Comparison of ENCODE assay signal across 20 mouse cellular contexts in genomic region chr3:97844163-97844820, GRCm38 (mm10). TPM values are rescaled to one million over a fixed set of nuclear protein-coding genes. Genes with fewer than 3 reads are reported as not detected.
A peak's percentile ranks its signal among the peaks of the same experiment; 100 is the strongest.
DNase-seq lines count a peak whose midpoint lies in the region; ATAC-seq and TF ChIP-seq lines count a peak whose summit lies in the region.
"Had no signal": no experiment of that assay in that cellular context is flagged by ENCODE, and none has a peak within 500 bp of the region (broad histone marks: within the 10 kb centered on the region; RNA-seq: fewer than 3 reads in every experiment).

No protein-coding gene starts in this region.

- no peak overlapping the region for H3K9ac ChIP-seq in lung, embryonic 14.5 days
- no peak overlapping the region for H3K9ac ChIP-seq in liver, embryonic 15.5 days
- H3K9ac ChIP-seq in stomach, embryonic 15.5 days = no peak overlapping the region
- H3K9ac ChIP-seq: forebrain, embryonic 13.5 days; hindbrain, embryonic 15.5 days had no signal

- WGBS in lung, embryonic 14.5 days = 52% methylated on average over 7 of the region's 7 CpGs
- 60% methylated on average over 7 of the region's 7 CpGs for WGBS in liver, embryonic 15.5 days (ENCODE audit: insufficient replicate concordance)
- WGBS in stomach, embryonic 15.5 days = 70% methylated on average over 7 of the region's 7 CpGs

- H3K4me2 ChIP-seq in lung, embryonic 14.5 days = no peak overlapping the region
- no peak overlapping the region for H3K4me2 ChIP-seq in liver, embryonic 15.5 days
- H3K4me2 ChIP-seq in stomach, embryonic 15.5 days = no peak overlapping the region
- H3K4me2 ChIP-seq: forebrain, embryonic 13.5 days; hindbrain, embryonic 15.5 days had no signal

- no peak for TF ChIP-seq CTCF in lung, embryonic 14.5 days (IDR thresholded peaks at IDR 0.05; ENCODE audit: low read depth)

- no peaks in the 10 kb centered on the region for H3K27me3 ChIP-seq in lung, embryonic 14.5 days (ENCODE audit: insufficient read depth, low read length)
- no peaks in the 10 kb centered on the region for H3K27me3 ChIP-seq in liver, embryonic 15.5 days
- H3K27me3 ChIP-seq in stomach, embryonic 15.5 days (replicated peaks) = no peaks in the 10 kb centered on the region
- H3K27me3 ChIP-seq: CH12.LX; forebrain, embryonic 13.5 days; hindbrain, embryonic 15.5 days had no signal

- no peaks in the 10 kb centered on the region for H3K4me1 ChIP-seq in lung, embryonic 14.5 days (ENCODE audit: insufficient read depth)
- H3K4me1 ChIP-seq in liver, embryonic 15.5 days (replicated peaks) = peaks cover 6% of the 10 kb centered on the region; the same call in 1 of the 2 replicates
- no peaks in the 10 kb centered on the region for H3K4me1 ChIP-seq in stomach, embryonic 15.5 days
- H3K4me1 ChIP-seq: forebrain, embryonic 13.5 days; heart, embryonic 10.5 days; hindbrain, embryonic 15.5 days had no signal

- H3K9me3 ChIP-seq in lung, embryonic 14.5 days (ENCODE audit: low read depth, low read length) = no peaks in the 10 kb centered on the region
- H3K9me3 ChIP-seq in liver, embryonic 15.5 days (replicated peaks) = no peaks in the 10 kb centered on the region
- no peaks in the 10 kb centered on the region for H3K9me3 ChIP-seq in stomach, embryonic 15.5 days
- H3K9me3 ChIP-seq: forebrain, embryonic 13.5 days; heart, embryonic 10.5 days; hindbrain, embryonic 15.5 days; megakaryocyte, embryonic 14.5 days had no signal

- H3K27ac ChIP-seq in lung, embryonic 14.5 days (ENCODE audit: low read depth) = peak overlapping the region; percentile 34; the same call in 1 of the 2 replicates
- peak overlapping the region; percentile 45 for H3K27ac ChIP-seq in liver, embryonic 15.5 days (replicated peaks)
- H3K27ac ChIP-seq in stomach, embryonic 15.5 days = no peak overlapping the region
- H3K27ac ChIP-seq: forebrain, embryonic 13.5 days; heart, embryonic 10.5 days; hindbrain, embryonic 15.5 days had no signal

- peak; percentile 85 for ATAC-seq in lung, embryonic 14.5 days (ENCODE audit: insufficient read depth)
- peak; percentile 49 for ATAC-seq in liver, embryonic 15.5 days (ENCODE audit: insufficient read depth)
- ATAC-seq in stomach, embryonic 15.5 days (ENCODE audit: insufficient read depth, low FRiP score, low read depth) = peak; percentile 80
- ATAC-seq: forebrain, embryonic 13.5 days had no signal

- no peak overlapping the region for H3K4me3 ChIP-seq in lung, embryonic 14.5 days (ENCODE audit: low read depth, low read length)
- H3K4me3 ChIP-seq in liver, embryonic 15.5 days (replicated peaks) = no peak overlapping the region
- no peak overlapping the region for H3K4me3 ChIP-seq in stomach, embryonic 15.5 days (replicated peaks)
- H3K4me3 ChIP-seq: forebrain, embryonic 13.5 days; heart, embryonic 10.5 days; hindbrain, embryonic 15.5 days; megakaryocyte, embryonic 14.5 days had no signal

- no peaks in the 10 kb centered on the region for H3K36me3 ChIP-seq in lung, embryonic 14.5 days (ENCODE audit: insufficient read depth)
- no peaks in the 10 kb centered on the region for H3K36me3 ChIP-seq in liver, embryonic 15.5 days (replicated peaks)
- no peaks in the 10 kb centered on the region for H3K36me3 ChIP-seq in stomach, embryonic 15.5 days

- intact Hi-C loops in heart, postnatal 36 days (cut with DNase I) = no loop called here

- peak; percentile 79 for DNase-seq in heart, adult 11 months
- DNase-seq in heart, postnatal 36 days = no peak
- DNase-seq in lung, embryonic 14.5 days = peak; percentile 61
- no peak for DNase-seq in lung, postnatal 4 days
- DNase-seq in c-Kit-positive CD71-positive TER-119-positive erythroid progenitor cells, embryonic 14.5 days (ENCODE audit: low spot score) = no peak
- DNase-seq in adrenal gland, adult 8-10 months = no peak
- DNase-seq: cerebellum, adult 11 months; cerebellum, postnatal 14 days; gastrocnemius, postnatal 36 days; heart, postnatal 10 days; kidney, adult 18-20 months; kidney, postnatal 25 days; thymus, postnatal 4 days had no signal

RNA-seq across cellular contexts. Expression of gene Pde4dip, which starts 44.2 kb away (rescaled TPM):
- total RNA-seq in heart, postnatal 36 days (2021) = 1,000 to 10,000 TPM; 1,777 to 1,954 TPM
- polyA plus RNA-seq in lung, embryonic 14.5 days (2014; fragmentation: Nextera tagmentation; extraction: Ambion mirVana) = 20.1 and 22.1 TPM in 2 replicates
- 9.6 and 10.3 TPM in 2 replicates for polyA plus RNA-seq in liver, embryonic 15.5 days (2015; fragmentation: Nextera tagmentation; extraction: Ambion mirVana)
- 21.3 and 24.0 TPM in 2 replicates for polyA plus RNA-seq in stomach, embryonic 15.5 days (2015; fragmentation: Nextera tagmentation; extraction: Ambion mirVana)
- total RNA-seq in adrenal gland, adult 8-10 months (2022) = 10 to 100 TPM; 24.3 to 30.4 (median 27.8) TPM

RNA-seq across cellular contexts. Expression of gene Sec22b, which starts 56.7 kb away (rescaled TPM):
- total RNA-seq in heart, postnatal 36 days (2021) = 10 to 100 TPM; 37.7 to 39.7 TPM
- polyA plus RNA-seq in lung, embryonic 14.5 days (2014; fragmentation: Nextera tagmentation; extraction: Ambion mirVana) = 158 and 160 TPM in 2 replicates
- polyA plus RNA-seq in liver, embryonic 15.5 days (2015; fragmentation: Nextera tagmentation; extraction: Ambion mirVana) = 57.9 and 61.2 TPM in 2 replicates
- polyA plus RNA-seq in stomach, embryonic 15.5 days (2015; fragmentation: Nextera tagmentation; extraction: Ambion mirVana) = 139 and 143 TPM in 2 replicates
- total RNA-seq in adrenal gland, adult 8-10 months (2022) = 100 to 1,000 TPM; 102 to 214 (median 143) TPM

Comparison
In these comparisons a context has a peak if more than half of its experiments do, and no peak if none do; other contexts are left out.
1. DNase-seq: peak in heart, adult 11 months (single experiment) and lung, embryonic 14.5 days (single experiment); none in heart, postnatal 36 days (0 of 2), lung, postnatal 4 days (0 of 2), c-Kit-positive CD71-positive TER-119-positive erythroid progenitor cells, embryonic 14.5 days (single experiment) and adrenal gland, adult 8-10 months (single experiment).
2. Peak in every context shown above with its lines, with median percentiles within 50 percentile points of each other: ATAC-seq.